Mouse (Mus musculus) ovary, postnatal 14 days (tissue): ENCODE measurements around the gene Cyp2a4.
"Not testable (repeated sequence)": the region's sequence is repeated elsewhere in the genome, so short reads cannot be mapped to it uniquely, and the experiment has no call there.

Source experiments
- DNase-seq: peaks from one replicate; pipeline ENCODE4 v3.0.0; 2022; ENCODE audit warnings: low spot score

Cyp2a4 gene

DNA sequence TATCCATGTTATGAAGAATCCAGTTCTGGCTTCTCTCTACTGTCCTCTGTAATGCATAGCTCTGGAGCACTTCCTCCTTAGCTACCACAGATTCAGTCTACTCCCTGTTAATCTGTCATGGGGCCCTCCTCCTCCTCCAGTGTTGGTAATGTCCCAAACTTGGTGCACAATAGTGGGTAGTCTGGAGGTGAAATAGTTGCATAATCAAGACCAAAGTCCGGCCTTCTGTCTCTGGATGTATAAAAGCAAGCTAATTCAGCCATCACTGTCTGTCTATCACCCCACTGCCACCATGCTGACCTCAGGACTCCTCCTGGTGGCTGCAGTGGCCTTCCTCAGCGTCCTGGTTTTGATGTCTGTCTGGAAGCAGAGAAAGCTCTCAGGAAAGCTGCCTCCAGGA, at the start of gene Cyp2a4:
Cyp2a4 (plus strand) TSS at position 244 of the 400 bp plus-strand sequence.
- not testable (repeated sequence) for DNase-seq

DNA sequence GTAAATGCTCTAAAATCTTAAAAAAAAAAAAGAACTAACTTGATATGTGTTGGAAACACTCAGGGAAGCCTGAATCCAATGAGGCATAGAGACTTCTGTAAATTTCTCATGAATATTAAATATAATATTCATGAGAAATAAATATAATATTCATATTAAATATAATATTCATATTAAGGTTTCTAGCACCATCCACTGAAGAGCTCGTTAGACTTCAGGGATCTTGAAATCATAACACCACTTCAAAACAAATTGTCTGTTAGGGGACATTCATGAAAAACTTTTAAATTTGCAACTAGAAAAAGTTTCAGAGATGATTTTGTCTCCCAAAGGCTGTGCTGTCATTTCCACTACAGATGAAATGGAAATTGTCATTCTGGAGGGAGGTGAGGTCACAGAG, 46.9 kb upstream of the Cyp2a4 start, which contains the start of gene Vmn1r184:
Vmn1r184 (plus strand) TSS at position 301 of the 400 bp plus-strand sequence.
- DNase-seq, result not testable (repeated sequence)

- not testable (repeated sequence) for DNase-seq
Observed at GRCm38 (mm10) chr7:26303429-26304166, 3.4 kb upstream of the Cyp2a4 start.

DNA sequence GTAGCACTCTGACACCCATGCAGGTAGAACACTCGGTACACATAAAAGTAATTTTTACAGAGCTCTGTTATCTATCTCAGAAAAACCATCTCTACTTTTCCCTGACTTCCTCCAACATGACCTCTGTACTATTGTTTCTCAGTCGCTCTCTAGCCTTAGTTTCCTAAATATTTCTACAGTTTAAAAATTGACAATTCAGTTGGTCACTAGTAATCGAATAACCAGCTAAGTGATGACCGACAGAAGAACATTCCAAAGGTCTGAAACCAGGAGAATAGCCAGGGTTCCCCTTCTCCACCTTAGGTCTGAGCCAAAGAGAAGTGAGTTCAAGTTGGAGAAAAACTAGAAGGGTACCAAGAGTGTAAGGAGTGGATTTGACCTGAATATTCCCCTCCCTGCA, 4.8 kb downstream of the Cyp2a4 start:
- not testable (repeated sequence) for DNase-seq

DNA sequence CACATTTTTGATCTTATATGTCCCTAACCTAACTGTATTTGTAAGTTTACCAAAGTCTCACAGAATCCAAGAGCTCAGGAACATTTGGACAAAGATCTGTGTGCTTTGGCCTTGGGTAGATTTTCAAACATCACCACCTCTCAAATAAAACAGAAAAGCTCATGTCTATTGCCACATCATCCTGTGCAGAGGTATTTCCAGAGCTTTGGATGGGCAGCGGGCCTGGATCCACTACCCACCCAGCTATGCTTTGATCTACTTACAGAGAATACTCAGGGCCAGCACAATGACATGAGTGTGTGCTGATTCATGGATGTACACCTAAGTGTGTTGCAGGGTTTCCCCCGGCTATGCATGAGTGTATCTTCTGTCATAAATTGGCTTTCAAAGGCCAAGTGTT, 8.2 kb downstream of the Cyp2a4 start:
- not testable (repeated sequence) for DNase-seq

DNA sequence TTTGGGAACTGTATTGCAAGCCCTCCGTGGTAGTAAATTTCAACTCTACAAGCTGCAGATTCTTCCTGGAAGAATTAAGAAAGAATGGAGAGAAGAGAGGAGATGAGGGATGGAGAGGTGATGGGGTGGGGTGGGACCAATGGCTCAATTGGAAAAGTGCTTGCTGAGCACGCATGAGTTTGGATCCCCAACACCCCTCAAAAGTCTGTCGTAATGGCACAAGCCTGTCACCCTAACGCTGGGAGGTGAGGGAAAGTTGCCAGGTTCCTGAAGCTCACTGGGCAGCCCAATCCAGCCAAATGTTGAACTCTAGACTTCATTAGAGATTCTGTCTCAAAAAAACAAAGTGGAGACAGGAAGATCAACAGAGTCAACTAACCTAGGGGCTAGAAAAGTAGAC, 8.8 kb downstream of the Cyp2a4 start:
- DNase-seq, result not testable (repeated sequence)

DNA sequence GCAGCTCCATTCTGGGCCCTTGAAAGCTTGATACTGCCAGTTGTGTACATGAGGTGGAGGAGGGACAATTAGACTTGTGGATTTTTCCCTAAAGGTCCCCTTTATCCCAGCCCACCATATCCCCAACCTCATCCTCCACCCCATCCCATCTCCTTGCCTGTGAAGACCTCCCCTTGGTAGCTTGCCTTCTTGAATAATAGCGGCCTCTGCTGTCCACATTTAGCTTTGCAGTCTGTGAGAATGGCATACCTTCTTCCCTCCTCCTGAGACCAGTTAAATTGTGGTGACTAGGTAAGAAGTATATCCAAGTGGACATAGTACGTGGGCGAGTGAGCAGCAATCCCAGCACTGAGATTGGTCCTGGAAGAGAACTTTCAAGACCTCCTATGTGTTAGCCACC, 13.4 kb downstream of the Cyp2a4 start:
- DNase-seq, result not testable (repeated sequence)

GRCm38 (mm10) chr7:26350177-26350576, 43.2 kb downstream of the Cyp2a4 start:
- DNase-seq, result not testable (repeated sequence)

GRCm38 (mm10) chr7:26352258-26352657, 45.3 kb downstream of the Cyp2a4 start:
- DNase-seq, result not testable (repeated sequence)

GRCm38 (mm10) chr7:26356719-26357118, 49.8 kb downstream of the Cyp2a4 start:
- not testable (repeated sequence) for DNase-seq
